20 mouse cellular contexts compared by ENCODE assay signal in genomic region chr11:117098784-117099183, GRCm38 (mm10). TPM values are rescaled to one million over a fixed set of nuclear protein-coding genes. Genes with fewer than 3 reads are reported as not detected.
DNase-seq lines count a peak whose midpoint lies in the region; ATAC-seq and TF ChIP-seq lines count a peak whose summit lies in the region.
"Had no signal": no experiment of that assay in that cellular context is flagged by ENCODE, and none has a peak within 500 bp of the region (broad histone marks: within the 10 kb centered on the region; RNA-seq: fewer than 3 reads in every experiment).

No protein-coding gene starts in this region.

- 67% methylated on average over 3 of the region's 3 CpGs for WGBS in heart, embryonic 16.5 days
- WGBS in lung, embryonic 14.5 days = 61% methylated on average over 3 of the region's 3 CpGs
- 63% methylated on average over 3 of the region's 3 CpGs for WGBS in embryonic facial prominence, embryonic 14.5 days
- 55% methylated on average over 3 of the region's 3 CpGs for WGBS in stomach, embryonic 15.5 days

- ATAC-seq in heart, embryonic 16.5 days (replicated peaks; ENCODE audit: extremely low read depth, insufficient read depth, low FRiP score) = no peak
- no peak for ATAC-seq in lung, embryonic 14.5 days (ENCODE audit: insufficient read depth)
- ATAC-seq in embryonic facial prominence, embryonic 14.5 days (ENCODE audit: low read depth) = no peak
- no peak for ATAC-seq in stomach, embryonic 15.5 days (ENCODE audit: insufficient read depth, low FRiP score, low read depth)
- ATAC-seq: CD4-positive, CD25-positive, alpha-beta regulatory T cell, adult 4 months; forebrain, postnatal 0 days; hindbrain, postnatal 0 days; midbrain, embryonic 13.5 days had no signal

- no peak for DNase-seq in heart, postnatal 25 days (ENCODE audit: low spot score)
- no peak for DNase-seq in lung, embryonic 14.5 days
- DNase-seq in lung, postnatal 14 days = no peak
- DNase-seq in embryonic facial prominence, embryonic 14.5 days (ENCODE audit: low spot score) = no peak
- DNase-seq in layer of hippocampus, postnatal 14 days (ENCODE audit: low spot score in 2 of 2) = no peak
- no peak for DNase-seq in thymus, postnatal 4 days
- DNase-seq: adrenal gland, adult 8-10 months; cerebellum, adult 18-20 months; forebrain, postnatal 0 days; gastrocnemius, postnatal 14 days; layer of hippocampus, postnatal 36 days; right cerebral cortex, adult 18-20 months had no signal

- intact Hi-C loops in heart, postnatal 25 days (cut with DNase I) = no loop called here

- TF ChIP-seq CTCF in lung, embryonic 14.5 days (IDR thresholded peaks at IDR 0.05; ENCODE audit: low read depth) = no peak

- H3K9me3 ChIP-seq in heart, embryonic 16.5 days (replicated peaks; ENCODE audit: control insufficient read depth, low read length) = no peaks in the 10 kb centered on the region; the same call in 1 of the 2 replicates
- no peaks in the 10 kb centered on the region for H3K9me3 ChIP-seq in lung, embryonic 14.5 days (ENCODE audit: low read depth, low read length)
- H3K9me3 ChIP-seq in embryonic facial prominence, embryonic 14.5 days (ENCODE audit: control insufficient read depth, low read length) = no peaks in the 10 kb centered on the region
- no peaks in the 10 kb centered on the region for H3K9me3 ChIP-seq in stomach, embryonic 15.5 days
- H3K9me3 ChIP-seq: heart, embryonic 12.5 days; midbrain, embryonic 13.5 days had no signal

- no peak overlapping the region for H3K4me3 ChIP-seq in heart, embryonic 16.5 days (ENCODE audit: low read length)
- no peak overlapping the region for H3K4me3 ChIP-seq in lung, embryonic 14.5 days (ENCODE audit: low read depth, low read length)
- H3K4me3 ChIP-seq in embryonic facial prominence, embryonic 14.5 days (ENCODE audit: low read depth, low read length) = no peak overlapping the region
- no peak overlapping the region for H3K4me3 ChIP-seq in stomach, embryonic 15.5 days (replicated peaks)
- H3K4me3 ChIP-seq: heart, embryonic 12.5 days; midbrain, embryonic 13.5 days had no signal

- peaks cover 55% of the 10 kb centered on the region for H3K4me1 ChIP-seq in heart, embryonic 16.5 days (ENCODE audit: control insufficient read depth, insufficient read depth, low read length)
- H3K4me1 ChIP-seq in lung, embryonic 14.5 days (ENCODE audit: insufficient read depth) = peaks cover 13% of the 10 kb centered on the region
- peaks cover 13% of the 10 kb centered on the region for H3K4me1 ChIP-seq in embryonic facial prominence, embryonic 14.5 days (ENCODE audit: control insufficient read depth, insufficient read depth, low read length)
- H3K4me1 ChIP-seq in stomach, embryonic 15.5 days = peaks cover 21% of the 10 kb centered on the region

- no peaks in the 10 kb centered on the region for H3K36me3 ChIP-seq in heart, embryonic 16.5 days (ENCODE audit: control insufficient read depth, insufficient read depth)
- H3K36me3 ChIP-seq in lung, embryonic 14.5 days (ENCODE audit: insufficient read depth) = no peaks in the 10 kb centered on the region
- H3K36me3 ChIP-seq in embryonic facial prominence, embryonic 14.5 days (ENCODE audit: control insufficient read depth, insufficient read depth, low read length) = no peaks in the 10 kb centered on the region
- H3K36me3 ChIP-seq in stomach, embryonic 15.5 days = no peaks in the 10 kb centered on the region
- H3K36me3 ChIP-seq: heart, embryonic 12.5 days; midbrain, embryonic 13.5 days had no signal

- H3K9ac ChIP-seq in heart, embryonic 16.5 days (ENCODE audit: low read length) = no peak overlapping the region
- H3K9ac ChIP-seq in lung, embryonic 14.5 days = no peak overlapping the region
- H3K9ac ChIP-seq in embryonic facial prominence, embryonic 14.5 days (ENCODE audit: low read depth, low read length) = no peak overlapping the region
- no peak overlapping the region for H3K9ac ChIP-seq in stomach, embryonic 15.5 days
- H3K9ac ChIP-seq: forebrain, postnatal 0 days; heart, embryonic 12.5 days; liver, embryonic 14.5 days; midbrain, embryonic 13.5 days had no signal

- H3K27me3 ChIP-seq in heart, embryonic 16.5 days (ENCODE audit: control insufficient read depth, insufficient read depth, low read length) = no peaks in the 10 kb centered on the region
- H3K27me3 ChIP-seq in lung, embryonic 14.5 days (ENCODE audit: insufficient read depth, low read length) = no peaks in the 10 kb centered on the region
- H3K27me3 ChIP-seq in embryonic facial prominence, embryonic 14.5 days (replicated peaks; ENCODE audit: control insufficient read depth, insufficient read depth, low read length) = no peaks in the 10 kb centered on the region
- H3K27me3 ChIP-seq in stomach, embryonic 15.5 days (replicated peaks) = no peaks in the 10 kb centered on the region
- H3K27me3 ChIP-seq: heart, embryonic 12.5 days; midbrain, embryonic 13.5 days had no signal

- H3K27ac ChIP-seq in heart, embryonic 16.5 days (ENCODE audit: low read length) = peak overlapping the region; percentile 55
- H3K27ac ChIP-seq in lung, embryonic 14.5 days (ENCODE audit: low read depth) = 0 out of 2 replicates have a peak overlapping the region, but pooled peaks have one; percentile 69
- H3K27ac ChIP-seq in embryonic facial prominence, embryonic 14.5 days (replicated peaks; ENCODE audit: low read depth, low read length) = peak overlapping the region; percentile 59; the same call in 1 of the 2 replicates
- peak overlapping the region; percentile 49; the same call in 1 of the 2 replicates for H3K27ac ChIP-seq in stomach, embryonic 15.5 days
- H3K27ac ChIP-seq: hindbrain, postnatal 0 days; liver, embryonic 14.5 days; macrophage; midbrain, embryonic 13.5 days had no signal

- H3K4me2 ChIP-seq in heart, embryonic 16.5 days (ENCODE audit: low read depth, low read length) = no peak overlapping the region
- H3K4me2 ChIP-seq in lung, embryonic 14.5 days = no peak overlapping the region
- no peak overlapping the region for H3K4me2 ChIP-seq in embryonic facial prominence, embryonic 14.5 days (ENCODE audit: low read depth, low read length)
- H3K4me2 ChIP-seq in stomach, embryonic 15.5 days = no peak overlapping the region
- H3K4me2 ChIP-seq: heart, embryonic 12.5 days; midbrain, embryonic 13.5 days had no signal

RNA-seq across cellular contexts. Expression of gene Sec14l1, which starts 16.2 kb away (rescaled TPM):
- 51.0 and 54.9 TPM in 2 replicates for polyA plus RNA-seq in heart, embryonic 16.5 days (2015; fragmentation: Nextera tagmentation; extraction: Ambion mirVana)
- total RNA-seq in heart, postnatal 25 days (2021) = 10 to 100 TPM; 71.7 to 74.1 TPM
- 44.3 and 46.2 TPM in 2 replicates for polyA plus RNA-seq in lung, embryonic 14.5 days (2014; fragmentation: Nextera tagmentation; extraction: Ambion mirVana)
- polyA plus RNA-seq in embryonic facial prominence, embryonic 14.5 days (2014; fragmentation: Nextera tagmentation; extraction: Ambion mirVana) = 43.8 and 45.4 TPM in 2 replicates
- 48.0 and 49.5 TPM in 2 replicates for polyA plus RNA-seq in stomach, embryonic 15.5 days (2015; fragmentation: Nextera tagmentation; extraction: Ambion mirVana)
- 100 to 1,000 TPM; 171 to 174 TPM for total RNA-seq in layer of hippocampus, postnatal 14 days (2021)
